Mouse (Mus musculus): ENCODE data around the gene Synm. TPM values are rescaled to one million over a fixed set of nuclear protein-coding genes. Genes with fewer than 3 reads are reported as not detected.

Gene Synm
- polyA plus RNA-seq, 2 experiments = 0.58 to 1.2 TPM

GRCm38 (mm10) chr7:67716213-67716878 is 43.2 kb downstream of the Synm start:
- WGBS = 84% methylated on average over 10 of the region's 11 CpGs
- Histone ChIP-seq H3K9ac (ENCODE audit: low read depth, low read length, severe bottlenecking) (no peak overlapping the region), H3K4me2 (replicated peaks; ENCODE audit: low read depth, low read length, severe bottlenecking) (no peak overlapping the region), H3K4me1 (ENCODE audit: control insufficient read depth, insufficient read depth, low read length) (no peaks in the 10 kb centered on the region), H3K27me3 (ENCODE audit: control insufficient read depth, insufficient read depth, low read length) (no peaks in the 10 kb centered on the region), H3K27ac (replicated peaks; ENCODE audit: low read depth, low read length) (no peak overlapping the region), H3K4me3 (replicated peaks; ENCODE audit: low read length) (no peak overlapping the region), H3K36me3 (ENCODE audit: control insufficient read depth, insufficient read depth, low read length) (peaks cover 72% of the 10 kb centered on the region), H3K9me3 (ENCODE audit: control insufficient read depth, low read length) (no peaks in the 10 kb centered on the region)
- no peak for TF ChIP-seq POLR2A (IDR thresholded peaks at IDR 0.05; ENCODE audit: borderline replicate concordance, extremely low read depth, insufficient read depth, insufficient read length)
- ATAC-seq (ENCODE audit: low FRiP score, low read depth) (no peak), DNase-seq (ENCODE audit: low spot score) (no peak)

GRCm38 (mm10) chr7:67715176-67715575 is 44.4 kb downstream of the Synm start:
- TF ChIP-seq POLR2A (IDR thresholded peaks at IDR 0.05; ENCODE audit: borderline replicate concordance, extremely low read depth, insufficient read depth, insufficient read length) = no peak
- Histone ChIP-seq H3K27me3 (ENCODE audit: control insufficient read depth, insufficient read depth, low read length) (no peaks in the 10 kb centered on the region), H3K9me3 (ENCODE audit: control insufficient read depth, low read length) (no peaks in the 10 kb centered on the region), H3K27ac (replicated peaks; ENCODE audit: low read depth, low read length) (no peak overlapping the region), H3K9ac (ENCODE audit: low read depth, low read length, severe bottlenecking) (no peak overlapping the region), H3K4me2 (replicated peaks; ENCODE audit: low read depth, low read length, severe bottlenecking) (no peak overlapping the region), H3K4me1 (ENCODE audit: control insufficient read depth, insufficient read depth, low read length) (no peaks in the 10 kb centered on the region), H3K4me3 (replicated peaks; ENCODE audit: low read length) (no peak overlapping the region), H3K36me3 (ENCODE audit: control insufficient read depth, insufficient read depth, low read length) (peaks cover 76% of the 10 kb centered on the region)
- DNase-seq (ENCODE audit: low spot score) = no peak
- 67% methylated on average over 7 of the region's 7 CpGs for WGBS
- no peak for ATAC-seq (ENCODE audit: low FRiP score, low read depth)

GRCm38 (mm10) chr7:67713820-67714510 is 45.6 kb downstream of the Synm start:
- Histone ChIP-seq H3K4me1 (ENCODE audit: control insufficient read depth, insufficient read depth, low read length) (no peaks in the 10 kb centered on the region), H3K4me3 (replicated peaks; ENCODE audit: low read length) (no peak overlapping the region), H3K4me2 (replicated peaks; ENCODE audit: low read depth, low read length, severe bottlenecking) (no peak overlapping the region), H3K27ac (replicated peaks; ENCODE audit: low read depth, low read length) (no peak overlapping the region), H3K9me3 (ENCODE audit: control insufficient read depth, low read length) (no peaks in the 10 kb centered on the region), H3K36me3 (ENCODE audit: control insufficient read depth, insufficient read depth, low read length) (peaks cover 78% of the 10 kb centered on the region), H3K27me3 (ENCODE audit: control insufficient read depth, insufficient read depth, low read length) (no peaks in the 10 kb centered on the region), H3K9ac (ENCODE audit: low read depth, low read length, severe bottlenecking) (no peak overlapping the region)
- 82% methylated on average over 19 of the region's 19 CpGs for WGBS
- ATAC-seq (ENCODE audit: low FRiP score, low read depth) (no peak), DNase-seq (ENCODE audit: low spot score) (peak; percentile 49)
- no peak for TF ChIP-seq POLR2A (IDR thresholded peaks at IDR 0.05; ENCODE audit: borderline replicate concordance, extremely low read depth, insufficient read depth, insufficient read length)

GRCm38 (mm10) chr7:67710216-67710615 is 49.3 kb downstream of the Synm start:
- Histone ChIP-seq H3K9ac (ENCODE audit: low read depth, low read length, severe bottlenecking) (no peak overlapping the region), H3K4me2 (replicated peaks; ENCODE audit: low read depth, low read length, severe bottlenecking) (no peak overlapping the region), H3K27ac (replicated peaks; ENCODE audit: low read depth, low read length) (no peak overlapping the region), H3K9me3 (ENCODE audit: control insufficient read depth, low read length) (no peaks in the 10 kb centered on the region), H3K4me3 (replicated peaks; ENCODE audit: low read length) (no peak overlapping the region), H3K27me3 (ENCODE audit: control insufficient read depth, insufficient read depth, low read length) (no peaks in the 10 kb centered on the region), H3K4me1 (ENCODE audit: control insufficient read depth, insufficient read depth, low read length) (no peaks in the 10 kb centered on the region), H3K36me3 (ENCODE audit: control insufficient read depth, insufficient read depth, low read length) (peaks cover 64% of the 10 kb centered on the region)
- TF ChIP-seq POLR2A (IDR thresholded peaks at IDR 0.05; ENCODE audit: borderline replicate concordance, extremely low read depth, insufficient read depth, insufficient read length) = no peak
- DNase-seq (ENCODE audit: low spot score) = no peak
- 87% methylated on average over 7 of the region's 7 CpGs for whole genome bisulfite sequencing
- no peak for ATAC-seq (ENCODE audit: low FRiP score, low read depth)

GRCm38 (mm10) chr7:67708160-67708559 is 51.4 kb downstream of the Synm start:
- no peak overlapping the region for H3K9ac ChIP-seq (ENCODE audit: low read depth, low read length, severe bottlenecking)
- H3K4me2 ChIP-seq (replicated peaks; ENCODE audit: low read depth, low read length, severe bottlenecking) = no peak overlapping the region
- TF ChIP-seq POLR2A (IDR thresholded peaks at IDR 0.05; ENCODE audit: borderline replicate concordance, extremely low read depth, insufficient read depth, insufficient read length) = no peak
- ATAC-seq (ENCODE audit: low FRiP score, low read depth) (no peak), DNase-seq (ENCODE audit: low spot score) (no peak)
- no peaks in the 10 kb centered on the region for H3K27me3 ChIP-seq (ENCODE audit: control insufficient read depth, insufficient read depth, low read length)
- no peaks in the 10 kb centered on the region for H3K4me1 ChIP-seq (ENCODE audit: control insufficient read depth, insufficient read depth, low read length)
- WGBS = 88% methylated on average over 6 of the region's 6 CpGs
- H3K27ac ChIP-seq (replicated peaks; ENCODE audit: low read depth, low read length) = no peak overlapping the region
- H3K9me3 ChIP-seq (ENCODE audit: control insufficient read depth, low read length) = no peaks in the 10 kb centered on the region
- no peak overlapping the region for H3K4me3 ChIP-seq (replicated peaks; ENCODE audit: low read length)
- peaks cover 64% of the 10 kb centered on the region for H3K36me3 ChIP-seq (ENCODE audit: control insufficient read depth, insufficient read depth, low read length)

Data from limb, embryonic 14.5 days (tissue).